Mouse (Mus musculus) frontal cortex, postnatal 25 days (tissue): ENCODE results near the gene Rps8.

ENCODE experiments used
- DNase-seq, 2 experiments: peaks; one replicate each; pipeline ENCODE4 v3.0.0; 2022; ENCODE audit warnings: low spot score in 2 of 2

Rps8 gene

DNA sequence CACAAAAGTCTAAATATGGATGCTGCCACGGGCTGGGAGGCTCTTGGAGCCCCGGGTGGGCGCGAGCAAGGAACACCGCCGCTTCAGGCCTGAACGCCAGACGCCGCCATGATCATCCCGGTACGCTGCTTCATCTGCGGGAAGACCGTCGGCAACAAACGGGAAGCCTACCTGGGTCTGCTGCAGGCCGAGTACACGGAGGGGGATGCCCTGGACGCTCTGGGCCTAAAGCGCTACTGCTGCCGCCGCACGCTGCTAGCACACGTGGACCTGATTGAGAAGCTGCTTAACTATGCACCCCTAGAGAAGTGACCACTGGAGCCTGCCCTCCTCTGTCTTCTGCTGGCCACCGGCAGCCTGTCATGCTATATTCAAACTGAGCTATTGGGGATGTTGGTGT lies 7.2 kb downstream of the Rps8 start:
- DNase-seq, result no peak

DNA sequence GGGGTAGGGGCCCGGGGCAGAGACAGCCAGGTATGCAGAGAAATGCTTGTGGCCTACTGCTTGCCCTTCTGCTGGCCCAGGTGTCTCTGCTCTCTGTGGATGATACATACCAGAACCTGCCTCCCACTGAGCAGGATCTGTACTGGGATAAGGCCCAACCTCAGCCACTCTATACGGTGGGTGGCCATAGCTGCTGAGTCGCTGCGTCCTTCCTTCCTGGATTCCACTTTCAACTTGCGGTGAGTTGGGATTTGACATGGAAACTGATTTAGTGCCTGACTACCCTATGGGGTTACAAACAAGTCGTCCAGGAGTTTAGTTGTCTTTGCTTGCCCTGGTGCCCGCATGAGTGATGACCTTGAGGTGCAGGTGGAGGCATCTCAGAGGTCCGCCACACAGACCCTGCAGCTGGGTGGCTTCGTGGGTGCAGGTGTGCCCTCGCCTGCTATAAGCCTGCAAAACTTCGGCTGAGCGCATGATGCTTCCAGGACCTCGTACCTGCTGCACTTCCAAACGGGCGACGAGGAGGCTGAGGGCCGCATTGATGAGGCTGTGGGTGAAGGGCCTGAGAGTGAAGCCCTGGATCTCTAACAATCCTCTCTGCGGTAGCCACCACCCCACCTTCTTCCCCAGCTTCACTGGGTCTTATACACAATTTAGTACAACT lies 7.9 kb downstream of the Rps8 start:
- no peak for DNase-seq

DNA sequence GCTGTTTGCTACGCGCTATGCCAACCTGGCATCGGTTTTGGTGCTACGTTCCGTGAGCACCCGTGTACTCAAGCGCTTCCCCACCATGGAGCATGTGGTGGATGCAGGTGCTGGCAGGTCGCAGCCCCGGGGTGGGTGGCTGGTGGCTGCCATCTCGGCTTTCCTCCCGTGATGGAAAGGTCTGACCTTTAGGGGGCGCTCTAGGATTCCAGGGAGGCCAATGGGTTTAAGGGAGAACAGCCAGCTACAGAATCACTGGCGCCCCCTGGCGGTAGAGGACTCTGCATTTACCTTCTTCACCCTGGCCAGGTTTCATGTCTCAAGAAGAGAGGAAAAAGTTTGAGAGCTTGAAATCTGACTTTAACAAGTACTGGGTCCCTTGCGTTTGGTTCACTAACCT lies 9.9 kb downstream of the Rps8 start:
- peak; percentile 70 to 74 for DNase-seq

DNA sequence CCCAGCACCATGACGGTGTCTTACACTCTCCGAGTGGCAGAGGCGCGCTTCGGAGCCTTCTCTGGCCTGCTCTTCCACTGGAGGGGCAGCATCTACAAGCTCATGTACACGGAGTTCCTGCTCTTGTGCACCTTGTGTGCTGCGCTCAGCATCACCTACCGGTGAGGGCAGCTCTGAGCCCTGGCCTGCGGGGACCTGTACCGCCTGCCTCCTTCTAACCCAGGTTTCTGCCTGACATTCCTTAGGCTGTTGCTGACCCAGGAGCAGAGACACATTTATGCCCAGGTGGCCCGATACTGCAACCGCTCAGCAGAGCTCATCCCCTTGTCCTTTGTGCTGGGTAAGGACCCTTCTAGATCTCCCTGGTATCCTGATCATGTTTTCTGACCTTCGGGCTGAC lies 10.8 kb downstream of the Rps8 start:
- DNase-seq, result no peak

DNA sequence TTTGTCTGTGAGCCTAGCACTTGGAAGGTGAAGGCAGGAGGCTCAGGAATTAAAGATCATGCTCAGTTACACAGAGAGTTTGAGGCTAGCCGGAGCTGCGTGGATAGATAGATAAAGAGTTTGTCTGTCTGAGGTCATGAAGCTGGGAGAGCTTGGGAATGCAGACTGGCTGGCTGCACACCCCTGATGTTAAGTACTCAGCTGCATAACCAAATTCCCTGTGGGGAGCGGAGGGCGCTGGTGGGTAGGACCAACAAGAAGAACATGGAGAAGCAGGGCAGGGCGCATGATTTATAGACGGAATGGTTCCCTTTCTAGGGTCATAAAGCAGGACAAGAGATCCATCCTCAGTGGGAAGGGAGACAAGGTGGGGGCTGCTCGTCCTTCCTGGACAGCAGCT lies 13.0 kb downstream of the Rps8 start:
- DNase-seq, result no peak

DNA sequence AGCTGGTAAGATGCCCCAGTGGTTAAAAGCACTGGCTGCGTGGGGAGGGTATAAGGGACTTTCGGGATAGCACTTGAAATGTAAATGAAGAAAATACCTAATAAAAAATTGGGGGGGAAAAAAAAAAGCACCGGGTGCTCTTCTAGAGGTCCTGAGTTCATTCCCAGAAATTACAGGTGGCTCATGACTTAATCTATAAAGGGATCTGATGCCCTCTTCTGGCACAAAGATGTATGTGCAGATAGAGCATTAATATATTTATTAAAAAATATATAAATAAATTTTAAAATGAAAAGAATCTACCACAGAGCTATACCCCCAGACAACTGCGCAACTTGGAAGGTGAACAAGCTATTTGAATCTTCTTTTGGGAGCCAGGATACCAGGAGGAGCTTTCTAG lies 15.4 kb downstream of the Rps8 start:
- DNase-seq, result no peak

DNA sequence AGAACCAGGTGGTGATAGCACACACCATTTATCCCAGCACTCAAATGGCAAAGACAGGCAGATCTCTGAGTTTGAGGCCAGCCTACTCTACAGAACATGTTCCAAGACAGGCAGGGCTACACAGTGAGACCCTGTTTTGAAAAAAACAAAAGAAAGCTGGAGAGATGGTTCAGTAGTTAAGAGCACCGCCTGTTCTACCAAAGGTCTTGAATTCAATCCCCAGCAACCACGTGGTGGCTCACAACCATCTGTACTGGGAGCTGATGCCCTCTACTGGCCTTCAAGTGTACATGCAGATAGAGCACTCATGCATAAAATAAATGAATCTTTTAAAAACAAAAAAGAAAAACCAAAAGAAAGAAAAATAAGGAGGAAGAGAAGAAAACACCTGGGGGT lies 16.8 kb downstream of the Rps8 start:
- DNase-seq, result no peak

DNA sequence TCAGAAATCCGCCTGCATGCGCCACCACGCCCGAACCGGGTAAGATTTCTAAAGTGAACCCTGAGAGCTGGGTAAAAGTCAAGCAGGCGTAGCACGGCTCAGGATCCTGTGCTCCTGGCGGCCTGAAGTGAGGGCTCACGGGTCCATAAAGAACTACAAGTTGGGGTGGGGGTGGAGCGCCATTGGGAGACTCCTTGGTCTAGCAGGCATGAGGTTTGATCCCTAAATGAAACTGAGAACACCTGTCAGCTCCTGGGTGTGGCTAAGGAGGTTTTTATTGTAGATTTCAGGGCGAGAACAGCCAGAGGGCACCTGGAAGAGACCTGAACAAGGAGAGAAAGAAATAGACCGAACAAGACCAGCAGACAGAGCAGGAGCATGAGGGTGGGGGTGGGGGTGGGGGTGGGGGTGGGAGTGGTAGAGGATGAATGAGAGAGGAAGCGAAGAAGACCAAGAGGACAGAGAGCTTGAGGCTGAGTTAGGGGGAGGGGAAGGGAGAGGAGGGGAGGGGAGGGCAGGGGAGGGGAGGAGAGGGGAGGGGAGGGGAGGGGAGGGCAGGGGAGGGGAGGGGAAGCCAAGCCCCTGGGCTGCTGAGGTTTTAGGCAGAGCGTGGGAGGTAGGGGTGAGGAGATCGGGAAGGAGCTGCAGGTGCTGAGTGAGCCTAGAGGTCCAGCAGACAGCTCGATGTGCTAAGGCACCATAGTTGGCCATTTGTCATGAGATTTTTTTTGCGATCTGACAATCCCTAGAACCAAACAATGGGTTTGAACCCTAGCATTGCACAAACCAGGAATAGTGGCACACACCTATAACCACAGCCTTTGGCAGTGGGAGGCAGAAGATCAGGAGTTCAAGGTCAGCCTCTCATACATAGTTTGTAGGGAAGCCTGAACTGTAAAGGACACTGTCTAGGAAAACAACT lies 17.5 kb downstream of the Rps8 start:
- no peak for DNase-seq

DNA sequence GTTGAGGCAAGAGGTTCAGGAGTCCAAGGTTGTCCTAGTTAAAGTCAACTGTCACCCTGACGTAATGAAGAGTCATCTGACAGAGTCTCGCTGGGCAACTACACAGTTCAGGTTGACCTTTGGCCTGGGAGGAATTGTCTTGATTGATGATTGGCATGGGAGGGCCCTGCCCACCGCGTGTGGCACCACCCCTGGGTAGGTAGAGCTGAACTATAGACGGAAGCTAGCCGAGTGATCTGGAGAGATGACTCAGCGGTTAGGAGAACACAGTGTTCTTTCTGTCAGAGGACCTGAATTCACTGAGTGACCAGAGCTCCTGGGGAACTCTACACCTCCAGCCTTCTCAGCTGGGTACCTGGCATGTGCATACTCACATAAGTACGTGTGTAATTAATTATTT lies 20.0 kb downstream of the Rps8 start:
- no peak for DNase-seq

DNA sequence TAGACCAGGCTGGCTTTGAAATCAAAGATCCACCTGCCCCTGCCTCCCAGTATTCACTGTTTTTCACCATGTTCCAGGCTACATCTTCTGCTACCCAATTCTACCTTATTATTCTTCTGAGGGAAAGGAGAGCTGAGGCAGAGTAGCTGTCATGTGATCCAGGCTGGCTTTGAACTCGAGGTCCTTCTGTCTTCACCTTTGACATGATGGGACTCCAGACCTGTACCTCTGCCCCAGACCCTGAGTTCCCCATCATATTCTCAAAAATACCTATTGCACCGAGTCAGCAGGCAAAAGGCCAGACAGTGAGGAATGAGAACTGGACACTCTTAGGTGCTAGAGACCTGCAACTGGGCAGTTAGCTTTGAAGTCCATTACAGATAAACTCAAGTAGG lies 21.4 kb downstream of the Rps8 start:
- DNase-seq, result no peak

DNA sequence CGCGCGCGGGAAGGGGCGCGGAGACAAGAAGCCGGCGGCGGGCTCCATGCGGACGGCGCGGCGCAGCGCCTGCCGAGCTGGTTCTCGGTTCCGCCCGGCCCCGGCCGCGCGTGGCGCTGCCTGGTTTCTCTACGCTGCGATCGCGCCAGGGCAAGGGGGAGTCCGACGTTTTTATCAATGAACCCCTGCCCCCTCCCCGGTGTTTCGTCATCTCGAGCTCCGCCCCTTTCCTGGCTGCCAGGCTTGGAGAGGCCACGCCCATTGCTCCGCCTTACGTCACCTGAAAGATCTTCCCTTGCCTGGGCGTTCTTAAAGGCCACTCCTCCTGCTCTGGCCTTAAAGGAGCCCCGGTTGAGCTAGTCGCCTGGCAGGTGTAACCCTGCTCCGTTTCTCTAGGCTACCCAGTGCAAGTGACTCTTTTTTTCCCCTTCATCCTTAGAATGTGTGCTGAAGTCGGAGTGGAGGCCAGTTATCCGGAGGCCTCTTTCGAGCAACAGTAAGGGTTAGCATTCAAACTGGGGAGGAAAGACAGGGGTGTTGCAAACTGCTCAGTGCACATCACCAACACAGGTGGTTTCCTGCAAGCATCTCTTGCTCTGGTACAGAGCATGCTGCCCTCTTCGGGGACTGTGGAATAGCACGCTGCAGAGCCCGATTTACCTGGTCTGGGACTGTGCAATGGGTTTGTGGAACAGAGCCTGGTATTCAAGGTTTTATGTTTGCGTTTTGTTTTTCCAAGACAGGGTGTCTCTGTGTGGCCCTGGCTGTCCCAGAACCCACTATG lies 22.0 kb downstream of the Rps8 start, which contains the start of gene Plk3:
Gene Plk3 (minus strand): TSS at position 147 of the 784 bp plus-strand sequence.
- DNase-seq, result peak; percentile 95

DNA sequence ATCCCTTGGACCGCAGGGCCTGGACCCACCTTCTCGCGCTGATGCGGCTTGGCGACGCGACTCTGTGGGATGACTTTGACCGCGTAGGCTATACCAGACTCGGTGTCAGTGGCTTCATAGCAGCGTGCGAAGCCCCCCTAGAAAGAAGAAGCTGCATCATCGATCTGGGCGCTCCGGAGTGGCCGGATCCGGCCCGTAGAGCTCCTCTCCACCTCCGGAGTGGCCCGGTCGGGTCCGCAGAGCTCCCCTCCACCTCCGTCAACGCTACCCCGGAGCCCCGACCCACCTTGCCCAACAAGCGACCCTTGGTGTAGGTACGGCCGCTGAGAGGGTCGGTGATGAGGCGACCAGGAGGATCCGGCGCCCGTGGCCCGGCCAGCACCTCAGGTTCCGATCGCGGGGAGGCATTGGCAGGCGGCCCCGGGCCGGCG lies 22.7 kb downstream of the Rps8 start:
- no peak for DNase-seq

DNA sequence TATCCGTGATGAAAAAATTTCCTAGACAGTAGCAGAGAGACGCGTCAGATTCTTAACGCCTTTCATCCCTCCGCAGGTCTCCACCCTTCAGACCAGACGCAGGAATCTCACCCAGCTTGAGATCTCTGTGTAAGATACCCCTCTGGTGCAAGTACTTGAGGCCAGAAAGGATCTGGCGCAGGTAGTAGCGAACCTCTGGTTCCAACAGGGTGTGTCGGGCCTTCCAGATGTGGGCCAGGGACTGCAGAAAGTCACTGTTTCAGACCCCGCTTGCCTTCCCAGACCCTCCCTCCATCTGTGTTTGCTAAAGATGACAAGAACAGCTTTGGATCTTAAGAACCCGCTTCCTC lies 23.3 kb downstream of the Rps8 start:
- DNase-seq, result no peak

DNA sequence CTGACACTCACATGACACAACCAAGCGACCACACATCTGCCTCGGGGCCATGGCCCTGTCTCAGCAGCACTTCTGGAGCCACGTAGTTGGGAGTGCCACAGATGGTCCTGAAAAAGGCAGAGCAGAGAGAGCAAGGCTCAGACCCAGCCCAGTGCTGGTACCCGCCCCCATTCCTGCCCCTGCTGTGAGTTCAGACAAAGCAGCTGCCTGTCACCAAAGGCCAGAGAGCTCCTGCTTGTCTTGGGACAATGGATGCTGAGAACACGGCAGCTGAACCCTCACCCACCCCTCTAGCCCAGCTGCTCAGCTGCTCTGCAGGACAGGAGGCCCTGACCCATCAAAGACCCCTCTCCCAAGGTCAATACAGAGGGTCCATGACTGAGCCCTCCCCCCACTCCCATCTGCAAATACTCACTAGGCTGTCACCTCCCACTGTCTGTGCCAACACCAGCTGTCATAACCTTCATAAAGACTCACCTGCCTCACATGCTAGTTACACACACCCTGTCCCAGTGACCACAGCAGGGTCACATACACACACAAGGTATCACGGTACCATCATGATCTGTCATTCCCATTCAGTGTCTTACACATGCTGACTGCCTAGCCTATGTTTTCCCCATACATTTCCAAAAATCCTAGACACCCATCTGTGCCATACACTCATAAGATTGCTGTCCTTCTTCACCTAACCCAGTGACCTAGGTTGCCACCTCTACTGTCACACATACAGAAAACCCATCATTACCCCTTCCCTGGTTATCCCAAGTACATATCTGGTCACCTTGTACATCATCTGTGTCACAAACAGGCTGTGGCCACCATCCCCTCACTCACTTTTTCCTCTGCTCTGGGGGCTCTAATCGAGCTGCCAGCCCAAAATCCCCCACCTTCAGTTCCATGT lies 23.9 kb downstream of the Rps8 start:
- DNase-seq, result no peak

DNA sequence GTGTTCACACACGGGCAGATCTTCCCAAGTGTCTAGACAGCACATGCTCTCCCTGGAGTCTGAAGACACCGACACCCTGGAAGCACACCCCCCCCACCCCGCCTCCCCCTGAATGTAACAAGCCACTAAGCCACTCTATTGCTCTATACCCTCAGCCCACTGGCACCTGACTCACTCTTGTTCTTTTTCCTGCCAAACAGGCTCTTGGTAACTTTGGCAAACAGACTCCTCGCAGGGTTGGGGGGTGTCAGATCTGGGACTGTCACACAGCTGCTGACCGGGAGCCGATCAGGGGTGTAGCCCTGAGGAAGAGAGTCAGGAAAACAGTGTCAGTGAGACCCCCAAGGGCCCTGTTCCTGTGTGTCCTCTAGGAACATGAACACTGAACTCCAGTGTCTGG lies 24.8 kb downstream of the Rps8 start:
- DNase-seq, result no peak

DNA sequence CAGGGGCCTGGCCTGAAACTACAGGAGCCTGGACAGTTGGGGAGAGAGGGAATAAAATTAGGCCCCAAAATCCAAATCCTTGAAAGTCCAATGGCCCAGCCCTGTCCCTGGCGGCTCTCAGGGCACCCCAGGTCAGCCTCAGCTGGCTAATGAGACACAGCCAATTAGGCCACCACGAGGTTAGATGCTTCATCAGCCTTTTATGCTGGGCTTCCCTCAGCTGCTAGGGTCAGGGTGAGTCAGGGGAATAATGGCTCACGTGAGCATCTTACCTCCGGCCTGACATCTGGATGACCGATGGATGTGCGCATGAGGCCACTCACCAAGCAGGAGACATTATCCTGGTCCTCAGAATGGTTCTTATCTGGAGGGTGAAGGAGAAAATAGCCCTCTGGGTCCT lies 25.3 kb downstream of the Rps8 start:
- DNase-seq, result no peak

DNA sequence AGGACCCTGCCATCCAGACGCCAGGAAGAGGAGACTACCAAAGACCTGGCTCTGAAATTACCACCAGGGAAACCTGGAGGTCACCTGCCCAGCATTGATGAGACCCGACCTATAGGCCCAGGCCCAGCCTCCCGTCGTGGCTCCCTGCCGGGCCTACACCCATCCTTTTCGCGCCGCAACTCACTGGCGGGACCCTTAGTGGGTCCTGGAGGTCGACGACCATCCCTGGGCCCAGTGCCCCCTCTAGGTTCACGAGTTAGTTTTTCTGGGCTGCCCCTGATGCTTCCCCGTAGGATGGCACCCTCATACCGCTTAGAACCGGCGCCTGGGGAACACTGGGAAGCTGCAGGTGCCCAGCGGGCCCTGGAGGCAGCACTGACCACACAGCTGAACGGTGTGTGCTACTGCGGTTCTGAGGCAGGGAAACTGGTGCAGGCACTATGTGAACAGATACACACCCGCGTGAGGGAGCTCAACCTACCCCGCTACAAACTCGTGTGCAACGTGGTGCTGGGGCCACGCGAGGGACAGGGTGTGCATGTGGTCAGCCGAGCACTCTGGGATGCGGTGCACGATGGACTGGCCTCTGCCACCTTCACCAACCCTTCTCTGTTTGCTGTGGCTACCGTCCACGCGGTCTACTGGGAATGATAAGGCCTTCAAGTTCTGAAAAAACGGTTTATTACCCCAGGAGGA lies 27.9 kb downstream of the Rps8 start:
- no peak for DNase-seq

DNA sequence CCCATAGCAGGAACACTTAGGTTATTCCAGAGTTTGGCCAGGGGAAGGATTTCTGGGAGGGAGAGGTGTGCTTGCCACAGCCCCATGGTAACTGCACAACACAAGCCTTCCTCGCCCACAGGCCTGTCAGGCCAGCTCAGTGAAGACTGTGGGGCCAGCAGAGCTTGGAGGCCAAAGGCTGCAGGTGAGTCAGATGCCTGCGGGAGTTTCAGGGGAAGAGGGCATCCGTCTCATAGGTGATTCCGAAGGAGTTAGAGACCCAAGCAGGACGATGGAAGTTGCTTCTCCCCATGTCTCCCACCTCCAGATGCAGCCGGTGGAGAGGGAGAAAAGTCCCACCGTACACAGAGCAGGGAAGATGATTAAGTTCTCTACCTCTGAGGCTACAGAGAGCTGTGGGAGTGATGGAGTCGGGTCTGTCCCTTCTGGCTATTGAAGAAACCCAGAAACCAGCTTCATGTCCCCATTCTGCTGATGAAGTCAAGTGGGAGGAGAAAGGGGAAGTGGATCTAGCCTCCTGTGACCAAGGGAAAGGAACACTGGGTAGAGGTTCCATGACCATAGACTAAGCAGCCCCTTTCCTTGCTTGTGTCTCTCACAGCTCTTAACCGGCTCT lies 29.3 kb downstream of the Rps8 start, which contains the start of gene Tctex1d4:
Gene Tctex1d4 (plus strand): TSS at position 120 of the 616 bp plus-strand sequence.
- no peak for DNase-seq

DNA sequence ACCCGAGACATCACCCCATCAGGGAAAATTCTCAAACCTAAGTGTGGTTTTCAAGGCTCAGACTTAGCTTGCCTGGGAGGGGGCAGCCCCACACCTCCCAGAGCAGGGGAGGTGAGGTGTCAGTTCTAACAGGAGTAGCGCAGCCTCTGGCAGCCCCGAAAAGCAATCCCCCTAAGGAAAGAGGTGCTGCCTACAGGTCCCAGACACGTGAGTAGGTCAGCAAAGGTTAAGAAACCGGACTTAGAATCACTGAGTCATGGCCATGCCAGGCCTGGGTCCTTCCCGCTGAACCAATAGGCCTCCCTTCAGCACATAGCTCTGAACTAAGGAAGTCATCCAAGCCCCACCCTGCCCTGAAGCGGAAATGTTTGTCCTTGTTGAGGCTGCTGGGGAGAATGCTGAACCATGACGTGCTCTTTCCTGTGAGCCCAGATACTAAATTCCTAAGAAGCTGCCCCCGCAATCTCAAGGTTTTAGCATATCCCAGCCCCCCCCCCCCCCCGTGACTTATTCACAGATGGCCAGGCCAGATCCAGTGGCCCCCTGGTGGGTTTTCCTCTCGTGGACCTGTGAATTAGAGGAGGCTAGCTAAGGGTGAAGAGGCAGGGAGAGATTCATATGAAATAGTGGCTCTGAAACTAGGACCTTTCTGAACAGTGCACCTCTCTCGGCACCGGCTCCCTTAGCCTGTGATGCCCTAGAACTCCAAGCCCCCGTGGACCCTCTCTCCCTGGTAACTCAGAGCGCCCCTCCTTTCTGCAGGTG lies 30.0 kb downstream of the Rps8 start:
- no peak for DNase-seq
